Mouse (Mus musculus) MEL (cell line): Measurements from ENCODE around the gene Fbln2.

ENCODE experiments used
- CTCF ChIP-seq, 3 experiments: IDR thresholded peaks in 2 of 3; conservative IDR thresholded peaks in 1 of 3; 2 replicates each; pipeline ENCODE4 v1.5.1; 2011 to 2012; ENCODE audit warnings: low read length in 3 of 3, low read depth in 2 of 3, mild to moderate bottlenecking in 2 of 3, improper control_type of control experiment in 1 of 3, inconsistent platforms in 1 of 3, mixed read lengths in 1 of 3, moderate library complexity in 1 of 3; ENCODE audit not compliant: control insufficient read depth in 1 of 3, insufficient read depth in 1 of 3, poor library complexity in 1 of 3, severe bottlenecking in 1 of 3
- EP300 ChIP-seq, 2 experiments: IDR thresholded peaks; 2 replicates each; pipeline ENCODE4 v1.6.1; 2011; ENCODE audit warnings: improper control_type of control experiment in 2 of 2, low read length in 2 of 2, low read depth in 1 of 2, mild to moderate bottlenecking in 1 of 2
- MXI1 ChIP-seq: IDR thresholded peaks from 2 replicates; pipeline ENCODE4 v1.6.1; 2011; ENCODE audit warnings: mild to moderate bottlenecking, low read depth, low read length, improper control_type of control experiment
- POLR2A ChIP-seq, 2 experiments: IDR thresholded peaks; 2 replicates each; pipeline ENCODE4 v1.6.1; 2011 to 2012; ENCODE audit warnings: low read length in 2 of 2, mild to moderate bottlenecking in 2 of 2, control low read depth in 1 of 2, improper control_type of control experiment in 1 of 2, low read depth in 1 of 2, moderate library complexity in 1 of 2; ENCODE audit not compliant: control insufficient read depth in 1 of 2, insufficient read depth in 1 of 2, poor library complexity in 1 of 2
- RAD21 ChIP-seq: IDR thresholded peaks from 2 replicates; pipeline ENCODE4 v1.6.1; 2011; ENCODE audit warnings: mild to moderate bottlenecking, low read depth, low read length, improper control_type of control experiment
- TAL1 ChIP-seq: IDR thresholded peaks from 2 replicates; pipeline ENCODE4 v1.6.1; 2012; ENCODE audit warnings: mild to moderate bottlenecking, inconsistent platforms, low read length, moderate library complexity, mixed read lengths
- ZC3H11A ChIP-seq: IDR thresholded peaks from 2 replicates; pipeline ENCODE4 v1.6.1; 2012; ENCODE audit warnings: low read depth, mild to moderate bottlenecking, inconsistent platforms, low read length, improper control_type of control experiment
- ZNF384 ChIP-seq: IDR thresholded peaks from 2 replicates; pipeline ENCODE4 v1.6.1; 2012; ENCODE audit warnings: low read depth, mild to moderate bottlenecking, inconsistent platforms, low read length, improper control_type of control experiment

GRCm38 (mm10) chr6:91207491-91207890 lies 4.8 kb upstream of the Fbln2 start:
- TF ChIP-seq ZC3H11A (no peak), MXI1 (no peak), ZNF384 (no peak), TAL1 (no peak), POLR2A (IDR thresholded peaks at IDR 0.05; ENCODE audit: control insufficient read depth in 1 of 2, insufficient read depth in 1 of 2, low read depth in 1 of 2, low read length in 2 of 2, poor library complexity in 1 of 2) (no peak), EP300 (IDR thresholded peaks at IDR 0.05; ENCODE audit: low read depth in 1 of 2, low read length in 2 of 2) (no peak), CTCF (IDR thresholded peaks at IDR 0.05 in 2 of 3, conservative IDR thresholded peaks at IDR 0.05 in 1 of 3; ENCODE audit: control insufficient read depth in 1 of 3, insufficient read depth in 1 of 3, low read depth in 2 of 3, low read length in 3 of 3, poor library complexity in 1 of 3, severe bottlenecking in 1 of 3) (no peak), RAD21 (no peak)
